Mouse (Mus musculus): ENCODE measurements at regions not wholly inside any gene's neighbourhood (a gene's known extent, or its start where the extent isn't known, plus 50 kb on each side); places are given as distances from the start of the nearest gene placed in this dataset.

DNA sequence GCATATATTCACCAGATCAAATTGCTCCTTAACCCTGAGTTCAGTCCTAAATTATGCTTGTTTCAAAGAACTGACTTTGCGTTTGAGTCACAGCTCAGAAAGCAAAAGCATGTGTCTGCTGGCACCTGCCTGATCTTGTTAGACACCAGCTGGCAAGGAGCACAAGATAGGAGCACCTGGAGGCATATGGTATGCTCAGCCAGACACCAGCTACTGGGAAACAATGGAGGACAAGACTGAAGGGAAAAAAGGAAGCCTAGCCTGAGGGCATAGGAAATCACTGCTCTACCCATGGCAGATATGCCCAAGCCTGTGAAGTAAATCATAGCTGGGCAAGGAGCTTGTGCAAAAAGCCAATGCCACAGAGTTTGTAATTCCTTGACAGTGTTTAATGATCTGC is 66.4 kb upstream of the Itgb1 start:
- 59% methylated on average over 1 of the region's 1 CpGs for WGBS
- H3K9me3 ChIP-seq, result no peaks in the 10 kb centered on the region
- H3K27ac ChIP-seq (replicated peaks), result no peak overlapping the region
- no peaks in the 10 kb centered on the region for H3K27me3 ChIP-seq (replicated peaks)
- H3K4me2 ChIP-seq, result no peak overlapping the region
- no peak for ATAC-seq (ENCODE audit: extremely low read depth, insufficient number of reproducible peaks, low FRiP score, low TSS enrichment)
- no peak overlapping the region for H3K9ac ChIP-seq
- no peaks in the 10 kb centered on the region for H3K36me3 ChIP-seq
- H3K4me1 ChIP-seq, result no peaks in the 10 kb centered on the region
- no peak overlapping the region for H3K4me3 ChIP-seq
